Mouse (Mus musculus): ENCODE results near the gene Sorl1.

DNA sequence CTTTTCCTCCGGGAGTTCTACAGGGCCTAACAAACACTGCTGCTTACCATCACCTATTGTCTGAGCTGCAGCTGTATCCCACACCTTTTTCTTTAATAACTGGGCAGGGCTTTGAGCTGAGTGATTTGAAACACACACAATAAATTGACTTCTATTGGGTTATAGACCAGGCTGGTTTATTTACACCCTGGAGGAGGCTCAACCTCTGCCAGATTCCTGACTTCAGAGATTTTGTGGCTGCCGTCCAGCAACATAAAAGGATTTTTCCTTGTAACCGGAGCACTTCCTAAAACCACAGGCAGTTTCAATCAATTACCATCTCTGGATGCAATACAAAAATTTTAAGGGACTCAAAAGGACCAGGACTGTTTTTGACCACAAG lies 186.1 kb downstream of the Sorl1 start:
- TF ChIP-seq GATA1 (IDR thresholded peaks at IDR 0.05; ENCODE audit: low read length): no peak
- no peak for TF ChIP-seq TAL1 (IDR thresholded peaks at IDR 0.05; ENCODE audit: low read length)
